Mouse (Mus musculus) hindbrain, embryonic 10.5 days (tissue): ENCODE measurements around the gene Gtsf1. TPM values are rescaled to one million over a fixed set of nuclear protein-coding genes. Genes with fewer than 3 reads are reported as not detected.

Experiments
- DNase-seq: peaks from one replicate; pipeline ENCODE4 v3.0.0-alpha.2; 2017; ENCODE audit warnings: low spot score
- H3K27ac ChIP-seq: fragments of 300-500 bp; sonication (generic); 2 replicates; pipeline ENCODE4 v1.5.1; 2016; ENCODE audit warnings: mild to moderate bottlenecking, moderate library complexity
- H3K27me3 ChIP-seq: fragments of 300-500 bp; sonication (generic); 2 replicates; pipeline ENCODE4 v1.6.1; 2016; ENCODE audit warnings: mild to moderate bottlenecking; ENCODE audit not compliant: poor library complexity, insufficient read depth, severe bottlenecking
- H3K36me3 ChIP-seq: fragments of 300-500 bp; sonication (generic); 2 replicates; pipeline ENCODE4 v1.6.1; 2016; ENCODE audit warnings: mild to moderate bottlenecking, moderate library complexity
- H3K4me1 ChIP-seq: fragments of 300-500 bp; sonication (generic); replicated peaks from 2 replicates; pipeline ENCODE4 v1.6.1; 2016; ENCODE audit warnings: mild to moderate bottlenecking
- H3K4me3 ChIP-seq: fragments of 300-500 bp; sonication (generic); 2 replicates; pipeline ENCODE4 v1.5.1; 2016; ENCODE audit warnings: mild to moderate bottlenecking, moderate library complexity
- H3K9me3 ChIP-seq: fragments of 300-500 bp; sonication (generic); 2 replicates; pipeline ENCODE4 v1.6.1; 2016; ENCODE audit warnings: mild to moderate bottlenecking, moderate library complexity
- WGBS: fragments of 180-500 bp; shearing (Covaris S2); methylation state at CpG from one replicate; pipeline ENCODE4 v1.1.7; 2016; 5-methylcytosine and 5-hydroxymethylcytosine counted together
- polyA plus RNA-seq: library from polyadenylated mRNA; unstranded; fragments of >200 nt; fragmentation: Nextera tagmentation; extraction: Ambion mirVana; gene quantifications from 2 replicates; pipeline ENCODE4 v1.2.1, GENCODE M21; 2016

Gtsf1 gene
- polyA plus RNA-seq, 1 experiment from 2014 or later = not detected

- H3K4me3 ChIP-seq = no peak overlapping the region
- H3K9me3 ChIP-seq = no peaks in the 10 kb centered on the region
- H3K4me1 ChIP-seq = peaks cover 15% of the 10 kb centered on the region
- no peaks in the 10 kb centered on the region for H3K36me3 ChIP-seq
- 85% methylated on average over 1 of the region's 1 CpGs for WGBS
- peaks cover 6% of the 10 kb centered on the region; the same call in 1 of the 2 replicates for H3K27me3 ChIP-seq
- H3K27ac ChIP-seq = no peak overlapping the region
- DNase-seq = no peak
Observed at GRCm38 (mm10) chr15:103371741-103372140, 58.5 kb downstream of the Gtsf1 start.

GRCm38 (mm10) chr15:103371208-103371607, 59.1 kb downstream of the Gtsf1 start:
- peaks cover 6% of the 10 kb centered on the region; the same call in 1 of the 2 replicates for H3K27me3 ChIP-seq
- no peak overlapping the region for H3K4me3 ChIP-seq
- 42% methylated on average over 2 of the region's 2 CpGs for WGBS
- no peaks in the 10 kb centered on the region for H3K9me3 ChIP-seq
- H3K4me1 ChIP-seq = peaks cover 18% of the 10 kb centered on the region
- no peaks in the 10 kb centered on the region for H3K36me3 ChIP-seq
- H3K27ac ChIP-seq = no peak overlapping the region
- no peak for DNase-seq

- 55% methylated on average over 4 of the region's 4 CpGs for WGBS
- H3K27me3 ChIP-seq = peaks cover 6% of the 10 kb centered on the region; the same call in 1 of the 2 replicates
- no peaks in the 10 kb centered on the region for H3K9me3 ChIP-seq
- no peaks in the 10 kb centered on the region for H3K36me3 ChIP-seq
- DNase-seq = no peak
- peaks cover 26% of the 10 kb centered on the region for H3K4me1 ChIP-seq
- H3K27ac ChIP-seq = no peak overlapping the region
- H3K4me3 ChIP-seq = no peak overlapping the region
Observed at GRCm38 (mm10) chr15:103370462-103370861, 59.8 kb downstream of the Gtsf1 start.

GRCm38 (mm10) chr15:103369123-103369522, 61.1 kb downstream of the Gtsf1 start:
- H3K9me3 ChIP-seq = no peaks in the 10 kb centered on the region
- no peaks in the 10 kb centered on the region for H3K36me3 ChIP-seq
- H3K27me3 ChIP-seq = peaks cover 6% of the 10 kb centered on the region; the same call in 1 of the 2 replicates
- peaks cover 39% of the 10 kb centered on the region for H3K4me1 ChIP-seq
- DNase-seq = no peak
- 65% methylated on average over 1 of the region's 1 CpGs for WGBS
- H3K4me3 ChIP-seq = no peak overlapping the region
- no peak overlapping the region for H3K27ac ChIP-seq

- Histone ChIP-seq H3K4me1 (peaks cover 42% of the 10 kb centered on the region), H3K36me3 (no peaks in the 10 kb centered on the region), H3K27me3 (peaks cover 6% of the 10 kb centered on the region; the same call in 1 of the 2 replicates), H3K9me3 (no peaks in the 10 kb centered on the region), H3K27ac (no peak overlapping the region), H3K4me3 (no peak overlapping the region)
- 80% methylated on average over 4 of the region's 4 CpGs for WGBS
- DNase-seq = no peak
Observed at GRCm38 (mm10) chr15:103368179-103368940, 61.9 kb downstream of the Gtsf1 start.

- H3K36me3 ChIP-seq = no peaks in the 10 kb centered on the region
- H3K27ac ChIP-seq = peak within 1 kb of the TSS; percentile 94
- DNase-seq = no peak
- H3K4me3 ChIP-seq = peak within 1 kb of the TSS; percentile 89
- H3K9me3 ChIP-seq = no peaks in the 10 kb centered on the region
- peaks cover 6% of the 10 kb centered on the region; the same call in 1 of the 2 replicates for H3K27me3 ChIP-seq
- peaks cover 42% of the 10 kb centered on the region for H3K4me1 ChIP-seq
- WGBS = under 1% methylated on average over 50 of the region's 51 CpGs
Observed at GRCm38 (mm10) chr15:103366376-103367149, 63.7 kb downstream of the Gtsf1 start, which contains the start of gene Itga5. Gene Itga5 (minus strand): TSS chr15:103366763.

- Histone ChIP-seq H3K27ac (peak overlapping the region; percentile 94), H3K4me3 (peak overlapping the region; percentile 89), H3K36me3 (no peaks in the 10 kb centered on the region), H3K27me3 (peaks cover 6% of the 10 kb centered on the region; the same call in 1 of the 2 replicates), H3K4me1 (peaks cover 40% of the 10 kb centered on the region), H3K9me3 (no peaks in the 10 kb centered on the region)
- WGBS = under 1% methylated on average over 51 of the region's 51 CpGs
- peak; percentile 69 for DNase-seq
Observed at GRCm38 (mm10) chr15:103365471-103366375, 64.5 kb downstream of the Gtsf1 start.

GRCm38 (mm10) chr15:103364761-103365160, 65.5 kb downstream of the Gtsf1 start:
- H3K4me1 ChIP-seq = peaks cover 41% of the 10 kb centered on the region
- peaks cover 6% of the 10 kb centered on the region; the same call in 1 of the 2 replicates for H3K27me3 ChIP-seq
- no peaks in the 10 kb centered on the region for H3K9me3 ChIP-seq
- no peak for DNase-seq
- peak overlapping the region; percentile 89 for H3K4me3 ChIP-seq
- WGBS = 59% methylated on average over 4 of the region's 4 CpGs
- H3K27ac ChIP-seq = peak overlapping the region; percentile 94
- no peaks in the 10 kb centered on the region for H3K36me3 ChIP-seq

- H3K27me3 ChIP-seq = peaks cover 3% of the 10 kb centered on the region; the same call in 1 of the 2 replicates
- 68% methylated on average over 1 of the region's 1 CpGs for WGBS
- no peaks in the 10 kb centered on the region for H3K36me3 ChIP-seq
- H3K4me3 ChIP-seq = no peak overlapping the region
- peaks cover 50% of the 10 kb centered on the region for H3K4me1 ChIP-seq
- H3K27ac ChIP-seq = no peak overlapping the region
- no peak for DNase-seq
- no peaks in the 10 kb centered on the region for H3K9me3 ChIP-seq
Observed at GRCm38 (mm10) chr15:103363809-103364208, 66.5 kb downstream of the Gtsf1 start.

GRCm38 (mm10) chr15:103362950-103363349, 67.3 kb downstream of the Gtsf1 start:
- H3K36me3 ChIP-seq = no peaks in the 10 kb centered on the region
- 92% methylated on average over 3 of the region's 3 CpGs for WGBS
- H3K27me3 ChIP-seq = no peaks in the 10 kb centered on the region; the same call in 1 of the 2 replicates
- no peak overlapping the region for H3K4me3 ChIP-seq
- H3K4me1 ChIP-seq = peaks cover 57% of the 10 kb centered on the region
- no peak overlapping the region for H3K27ac ChIP-seq
- DNase-seq = no peak
- H3K9me3 ChIP-seq = no peaks in the 10 kb centered on the region

- no peaks in the 10 kb centered on the region for H3K9me3 ChIP-seq
- H3K36me3 ChIP-seq = peaks cover 2% of the 10 kb centered on the region
- DNase-seq = no peak
- H3K27ac ChIP-seq = no peak overlapping the region
- H3K4me3 ChIP-seq = no peak overlapping the region
- 93% methylated on average over 7 of the region's 7 CpGs for WGBS
- H3K4me1 ChIP-seq = peaks cover 54% of the 10 kb centered on the region
- H3K27me3 ChIP-seq = no peaks in the 10 kb centered on the region; the same call in 1 of the 2 replicates
Observed at GRCm38 (mm10) chr15:103362333-103362732, 67.9 kb downstream of the Gtsf1 start.

- no peak for DNase-seq
- WGBS = 87% methylated on average over 1 of the region's 1 CpGs
Observed at GRCm38 (mm10) chr15:103361269-103361668, 69.0 kb downstream of the Gtsf1 start.

More at GRCm38 (mm10) chr15:103361269-103361668, 69.0 kb downstream of the Gtsf1 start:
- Histone ChIP-seq H3K4me1 (peaks cover 44% of the 10 kb centered on the region), H3K9me3 (no peaks in the 10 kb centered on the region), H3K27ac (no peak overlapping the region), H3K36me3 (peaks cover 11% of the 10 kb centered on the region), H3K4me3 (no peak overlapping the region), H3K27me3 (no peaks in the 10 kb centered on the region)
